Mouse (Mus musculus): Measurements from ENCODE around the gene Tifa.

DNA sequence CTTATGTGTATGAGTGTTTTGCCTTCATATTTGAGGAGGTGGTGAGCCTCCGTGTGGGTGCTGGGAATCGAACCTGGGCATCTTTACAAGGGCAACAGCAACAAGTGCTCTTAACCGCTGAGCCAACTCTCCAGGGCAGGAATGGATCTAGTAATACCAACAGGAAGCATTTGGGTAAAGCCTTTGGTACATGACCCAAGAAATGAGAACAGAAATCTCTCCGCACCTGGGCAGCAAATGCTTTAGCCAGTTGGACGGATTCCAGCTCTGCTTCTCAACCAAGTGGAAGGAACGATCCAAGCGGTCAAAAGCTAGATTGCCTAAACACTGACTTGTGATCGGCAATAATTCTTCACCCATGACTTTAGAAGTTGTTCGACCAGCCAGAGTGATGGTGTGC is 8.7 kb upstream of the Tifa start:
- no peak for TF ChIP-seq CTCF (IDR thresholded peaks at IDR 0.05; ENCODE audit: low read depth)
- no peak for TF ChIP-seq EP300 (IDR thresholded peaks at IDR 0.05; ENCODE audit: low read depth)

All from liver, postnatal 0 days (tissue).